Mouse (Mus musculus) liver, adult (tissue): ENCODE results near the gene Sort1.
A peak's percentile ranks its signal among the peaks of the same experiment; 100 is the strongest.

Experiments used
- GATA4 ChIP-seq: IDR thresholded peaks from 2 replicates; pipeline ENCODE4 v1.6.1; 2014; ENCODE audit warnings: mild to moderate bottlenecking, low read length; ENCODE audit not compliant: insufficient replicate concordance

Gene Sort1

DNA sequence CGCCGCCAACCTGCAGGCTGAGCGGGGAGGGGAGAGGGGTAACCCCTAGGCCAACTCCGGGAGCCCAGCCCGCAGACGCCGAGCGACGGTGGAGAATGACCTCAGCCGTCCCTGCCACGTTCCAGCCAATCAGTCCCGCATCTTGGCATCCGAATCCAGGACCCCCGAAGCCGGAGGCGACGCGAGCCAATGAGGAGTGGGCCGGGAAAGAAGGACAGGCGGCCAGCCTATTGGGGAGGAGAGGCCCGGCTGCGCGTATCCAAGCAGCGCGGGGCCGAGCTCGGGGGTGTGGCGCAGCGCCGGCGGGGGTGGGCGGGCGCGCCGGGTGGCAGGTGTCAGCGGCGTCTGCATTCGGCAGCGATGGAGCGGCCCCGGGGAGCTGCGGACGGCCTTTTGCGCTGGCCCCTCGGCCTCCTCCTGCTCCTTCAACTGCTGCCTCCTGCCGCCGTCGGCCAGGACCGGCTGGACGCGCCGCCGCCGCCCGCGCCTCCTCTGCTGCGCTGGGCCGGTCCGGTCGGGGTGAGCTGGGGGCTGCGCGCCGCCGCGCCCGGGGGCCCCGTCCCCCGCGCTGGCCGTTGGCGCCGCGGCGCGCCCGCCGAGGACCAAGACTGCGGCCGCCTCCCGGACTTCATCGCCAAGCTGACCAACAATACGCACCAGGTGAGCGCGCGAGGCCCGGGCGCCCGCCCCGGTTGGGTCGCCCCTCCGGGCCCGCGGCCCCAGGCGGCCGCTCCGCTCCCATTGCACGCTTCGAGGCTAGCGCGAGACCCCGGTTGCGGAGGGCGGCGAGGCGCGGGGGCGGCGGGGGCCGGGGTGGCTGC is at the start of gene Sort1:
Sort1 (plus strand) TSS at position 302 of the 821 bp plus-strand sequence.
- TF ChIP-seq GATA4: no peak; the same call in 1 of the 2 replicates

DNA sequence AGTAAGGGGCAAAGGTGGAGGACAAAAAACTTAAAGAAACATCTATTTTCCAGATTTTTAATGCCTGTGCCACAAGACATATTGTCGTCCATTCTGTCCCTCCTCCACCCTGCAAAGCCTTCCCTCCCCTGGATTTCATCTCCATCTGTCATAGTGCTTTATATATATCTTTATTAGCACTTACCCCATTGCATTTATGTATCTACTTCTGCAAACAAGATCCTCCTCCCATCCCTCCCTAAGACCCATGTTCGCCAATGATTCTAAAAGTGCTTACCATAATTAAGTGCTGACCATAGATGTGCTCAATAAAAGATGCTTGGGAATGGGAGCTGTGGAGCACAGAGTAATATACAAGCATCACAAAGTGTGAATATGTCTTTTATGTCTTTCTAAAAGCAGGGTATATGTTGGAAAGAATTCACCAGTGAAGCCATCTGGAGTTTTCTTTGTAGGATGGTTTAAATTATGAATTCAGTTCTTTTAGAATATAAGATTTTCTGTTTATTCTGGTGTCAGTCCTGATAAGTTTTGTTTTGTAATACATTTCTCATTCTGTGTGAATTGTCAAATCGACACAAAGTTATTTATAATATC is 42.5 kb upstream of the Sort1 start:
- no peak for TF ChIP-seq GATA4

DNA sequence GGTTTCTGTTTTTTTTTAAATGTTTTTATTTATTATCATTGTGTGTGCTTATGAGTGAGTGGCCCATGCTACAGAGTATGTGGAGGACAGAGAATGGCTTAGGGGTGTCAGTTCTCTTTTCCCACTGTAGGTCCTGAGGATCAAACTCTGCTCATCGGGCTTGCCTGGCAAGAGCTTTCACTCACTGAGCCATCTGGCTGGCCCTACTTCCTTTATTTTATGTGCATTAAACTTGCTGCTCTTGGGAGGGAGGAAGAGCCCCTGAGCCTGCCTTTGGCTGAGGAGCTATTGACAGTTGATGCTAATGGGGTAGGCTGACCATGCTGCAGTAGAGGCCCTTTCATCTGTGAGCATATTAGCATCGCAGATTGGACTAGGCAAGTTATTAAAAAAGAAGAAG is 37.0 kb upstream of the Sort1 start:
- no peak for TF ChIP-seq GATA4

DNA sequence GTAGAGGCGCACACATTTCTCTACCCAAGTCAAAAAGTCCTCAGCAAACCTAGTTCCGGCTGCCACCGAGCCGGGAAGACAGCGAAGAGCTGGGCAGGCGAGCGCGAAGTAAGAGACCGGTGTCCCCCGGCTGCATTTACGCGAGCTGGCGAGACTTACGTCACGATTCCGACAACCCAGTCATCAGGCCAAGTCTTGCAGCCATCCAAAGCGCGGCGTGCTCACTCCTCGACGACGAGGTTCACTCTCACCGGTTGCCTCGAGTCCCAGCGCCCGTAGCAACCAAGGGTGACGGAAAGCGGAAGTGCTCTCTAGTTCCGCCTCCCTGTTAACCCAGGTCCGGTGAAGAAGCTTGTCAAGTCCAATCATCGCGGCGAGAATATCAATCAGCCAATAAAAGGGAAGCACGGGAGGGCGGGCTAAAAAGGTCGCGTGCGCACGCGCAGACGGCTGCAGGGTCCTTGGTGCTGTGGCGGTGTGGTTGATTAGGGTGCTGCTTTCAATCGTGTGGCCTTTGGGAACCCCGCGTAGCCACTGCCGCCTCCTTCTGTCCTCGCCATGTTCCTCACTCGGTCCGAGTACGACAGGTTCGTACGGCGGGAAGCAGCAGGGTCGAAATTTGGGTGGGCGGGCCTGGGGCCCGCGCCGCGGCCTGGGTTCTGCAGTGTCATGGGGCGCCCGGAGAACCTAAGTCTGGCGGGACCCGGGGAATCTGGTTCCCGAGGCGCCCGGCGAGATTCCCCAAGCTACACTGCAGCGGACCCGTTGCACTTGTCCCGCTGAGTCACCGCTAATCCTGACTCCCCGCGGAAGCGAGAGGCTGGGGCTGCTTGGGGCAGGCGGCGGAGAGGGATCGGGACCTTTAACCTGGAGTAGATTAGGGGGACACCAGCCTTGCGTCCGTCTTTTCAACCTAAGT is 26.9 kb upstream of the Sort1 start, which contains the start of gene Psma5:
Psma5 (plus strand) TSS at position 208 of the 919 bp plus-strand sequence.
- TF ChIP-seq GATA4: peak; percentile 8; the same call in 1 of the 2 replicates

DNA sequence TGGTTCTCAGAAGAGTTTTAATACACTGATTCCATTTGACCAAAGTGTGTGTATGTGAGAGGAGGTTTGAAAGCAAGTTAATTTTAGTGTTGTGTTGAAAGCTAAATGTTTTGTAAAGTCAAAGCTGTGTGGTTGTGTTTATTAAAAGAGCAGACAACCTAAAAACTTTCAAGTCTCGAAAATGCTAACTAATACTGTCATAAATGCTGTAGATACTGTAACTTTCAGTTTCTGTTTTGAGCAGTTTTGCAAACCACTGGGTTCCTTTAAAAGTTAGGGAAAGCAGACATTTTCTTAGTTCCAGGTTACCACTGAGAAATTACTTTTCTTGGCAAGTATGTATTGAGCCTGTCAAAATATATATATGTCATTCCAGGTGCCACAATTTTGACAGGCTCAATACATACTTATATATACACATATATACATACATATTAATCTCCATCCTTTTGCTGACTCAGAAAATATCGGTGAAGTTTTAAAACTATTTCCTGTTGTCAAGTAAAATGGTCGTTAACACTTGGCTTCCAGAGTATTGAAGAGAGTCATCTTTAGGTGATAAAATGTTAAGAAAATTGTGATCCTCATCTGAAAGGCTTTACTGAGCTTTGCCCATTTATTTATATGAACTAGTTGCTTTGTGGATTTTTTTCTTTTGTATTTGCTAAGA is 25.9 kb upstream of the Sort1 start:
- TF ChIP-seq GATA4: no peak

DNA sequence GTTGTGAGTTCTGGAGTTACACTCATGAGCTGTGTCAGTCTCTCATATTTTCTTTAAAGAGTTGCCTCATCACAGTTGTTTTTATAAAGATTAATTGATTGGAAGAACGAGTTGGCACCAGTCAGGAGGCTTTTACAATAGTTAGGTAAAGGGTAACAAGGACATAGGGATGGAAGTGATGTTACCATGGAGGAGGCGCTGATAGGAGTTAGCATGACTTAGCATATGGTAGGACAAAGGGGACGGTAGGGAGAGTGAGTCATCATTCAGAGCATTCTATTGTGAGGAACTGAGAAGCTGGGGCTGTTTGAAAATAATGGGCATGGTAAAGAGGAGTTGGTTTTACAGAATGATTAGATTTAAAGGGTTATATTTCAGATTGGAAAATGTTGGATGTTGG is 24.6 kb upstream of the Sort1 start:
- no peak for TF ChIP-seq GATA4

DNA sequence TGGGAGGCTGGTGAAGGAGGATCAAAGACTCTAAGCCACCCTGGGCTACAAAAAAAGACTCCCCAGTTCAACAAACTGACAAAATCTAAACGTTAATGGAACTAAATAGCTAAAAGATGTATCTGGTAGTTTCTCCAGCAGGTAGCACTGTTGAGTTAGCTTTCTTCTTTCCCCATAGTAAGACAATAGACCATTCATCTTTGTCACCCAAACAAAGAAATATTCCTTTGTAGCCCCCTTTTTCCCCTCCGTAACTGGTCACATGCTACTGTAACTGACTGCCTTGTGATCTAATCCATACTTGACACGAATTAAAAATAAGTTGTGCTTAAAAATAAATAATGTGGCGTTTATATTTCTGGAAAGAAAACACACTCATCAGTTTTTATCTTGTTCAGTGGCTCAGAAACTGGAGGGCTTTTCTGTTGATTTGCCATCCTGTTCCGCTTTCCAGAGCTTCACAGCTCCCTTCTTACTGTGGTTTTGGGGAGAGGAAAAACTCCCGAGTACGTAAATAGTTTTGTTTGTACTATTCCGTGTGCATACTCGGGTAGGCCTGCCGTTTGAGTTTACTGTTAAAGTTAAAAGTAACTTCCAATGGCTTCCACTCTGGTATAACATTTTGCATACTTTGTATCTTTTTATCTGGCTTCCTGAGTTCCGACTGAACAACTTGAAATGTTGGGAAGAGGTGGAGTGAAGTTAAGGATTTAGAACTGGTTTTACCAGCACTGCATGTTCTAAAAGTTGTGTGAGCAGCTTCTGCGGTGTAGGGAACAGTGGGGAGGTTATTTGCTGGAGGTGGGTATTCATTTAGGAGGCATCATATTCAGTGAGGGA is 1.3 kb upstream of the Sort1 start:
- TF ChIP-seq GATA4: no peak

DNA sequence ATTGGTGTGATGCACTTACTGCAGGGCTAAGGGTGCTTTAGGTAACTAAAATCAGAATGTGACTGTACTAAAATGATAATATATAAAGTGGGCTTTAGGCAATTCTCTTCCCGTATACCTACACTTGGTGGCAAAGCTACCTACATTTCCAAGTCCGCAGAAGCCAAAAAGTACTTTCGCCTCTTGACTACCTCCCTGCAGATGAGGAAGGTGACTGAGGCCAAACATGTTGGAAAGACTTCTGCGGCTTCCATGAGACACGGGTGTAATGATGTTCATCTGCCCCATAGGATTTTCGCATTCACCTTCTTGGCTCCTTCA is 681 bp upstream of the Sort1 start:
- TF ChIP-seq GATA4: no peak

DNA sequence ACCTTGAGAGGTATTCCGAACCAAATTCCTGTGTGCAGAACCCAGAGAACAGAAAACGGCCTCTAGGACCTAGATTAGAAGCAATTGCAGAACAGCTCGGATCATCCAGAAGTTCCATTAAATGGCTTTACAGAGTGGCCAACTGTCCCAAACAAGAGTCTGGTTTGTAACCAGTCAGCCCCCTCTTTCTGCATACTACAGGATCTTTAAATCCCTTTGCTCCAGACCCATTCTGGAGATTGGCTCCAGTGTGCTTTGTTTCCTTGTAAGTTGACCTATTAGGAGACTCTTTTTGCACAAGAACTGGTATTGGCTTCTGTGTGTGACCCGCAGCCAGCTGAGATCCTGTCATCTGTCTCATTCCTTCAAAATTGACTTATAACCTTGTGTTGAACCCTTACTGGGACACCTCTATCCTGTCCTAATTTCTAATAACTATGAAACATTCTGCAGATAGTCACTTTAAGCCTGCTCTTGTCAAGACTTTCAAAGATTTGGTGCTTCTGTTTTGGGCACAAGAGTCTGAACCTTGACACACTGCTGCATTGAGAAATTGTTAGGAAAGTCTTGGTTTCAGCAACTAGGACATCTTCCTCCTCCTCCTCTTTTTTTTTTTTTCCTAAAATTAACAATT is 1.3 kb downstream of the Sort1 start:
- no peak for TF ChIP-seq GATA4

DNA sequence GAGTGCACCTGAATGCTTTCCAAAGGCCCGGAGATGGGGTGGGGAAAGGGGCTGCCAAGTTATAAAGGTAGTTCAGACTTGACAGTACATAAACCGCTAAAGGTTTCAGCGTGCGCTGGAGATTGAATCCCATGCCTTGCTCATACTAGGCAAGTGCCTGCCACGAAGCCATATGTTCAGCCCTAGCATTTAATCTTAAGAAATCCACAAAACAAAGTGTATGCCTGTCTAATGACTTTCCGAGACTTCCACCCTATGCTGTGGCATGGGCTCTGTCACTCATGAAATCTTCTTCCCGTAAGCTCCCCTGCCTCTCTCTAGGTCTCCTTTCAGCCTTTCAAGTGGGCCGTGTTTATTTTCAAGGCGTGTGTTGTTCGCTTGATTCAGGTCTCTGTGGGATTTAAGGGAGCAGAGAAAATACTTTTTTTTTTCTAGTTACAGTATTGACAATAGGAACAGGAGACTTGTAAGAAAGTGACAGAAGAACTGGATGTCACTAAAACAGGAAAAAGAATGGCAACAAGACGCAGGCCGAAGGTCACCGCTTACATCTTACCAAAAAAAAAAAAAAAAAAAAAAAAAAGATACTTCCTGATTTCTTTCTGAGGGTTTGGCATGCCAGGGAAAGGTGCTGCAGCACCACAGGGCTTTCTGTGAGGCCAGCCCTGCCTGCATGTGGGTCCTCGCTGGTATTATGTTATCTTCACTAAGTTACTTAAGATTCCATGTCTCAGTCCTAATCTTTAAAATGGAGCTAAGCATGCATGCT is 3.0 kb downstream of the Sort1 start:
- TF ChIP-seq GATA4: no peak

DNA sequence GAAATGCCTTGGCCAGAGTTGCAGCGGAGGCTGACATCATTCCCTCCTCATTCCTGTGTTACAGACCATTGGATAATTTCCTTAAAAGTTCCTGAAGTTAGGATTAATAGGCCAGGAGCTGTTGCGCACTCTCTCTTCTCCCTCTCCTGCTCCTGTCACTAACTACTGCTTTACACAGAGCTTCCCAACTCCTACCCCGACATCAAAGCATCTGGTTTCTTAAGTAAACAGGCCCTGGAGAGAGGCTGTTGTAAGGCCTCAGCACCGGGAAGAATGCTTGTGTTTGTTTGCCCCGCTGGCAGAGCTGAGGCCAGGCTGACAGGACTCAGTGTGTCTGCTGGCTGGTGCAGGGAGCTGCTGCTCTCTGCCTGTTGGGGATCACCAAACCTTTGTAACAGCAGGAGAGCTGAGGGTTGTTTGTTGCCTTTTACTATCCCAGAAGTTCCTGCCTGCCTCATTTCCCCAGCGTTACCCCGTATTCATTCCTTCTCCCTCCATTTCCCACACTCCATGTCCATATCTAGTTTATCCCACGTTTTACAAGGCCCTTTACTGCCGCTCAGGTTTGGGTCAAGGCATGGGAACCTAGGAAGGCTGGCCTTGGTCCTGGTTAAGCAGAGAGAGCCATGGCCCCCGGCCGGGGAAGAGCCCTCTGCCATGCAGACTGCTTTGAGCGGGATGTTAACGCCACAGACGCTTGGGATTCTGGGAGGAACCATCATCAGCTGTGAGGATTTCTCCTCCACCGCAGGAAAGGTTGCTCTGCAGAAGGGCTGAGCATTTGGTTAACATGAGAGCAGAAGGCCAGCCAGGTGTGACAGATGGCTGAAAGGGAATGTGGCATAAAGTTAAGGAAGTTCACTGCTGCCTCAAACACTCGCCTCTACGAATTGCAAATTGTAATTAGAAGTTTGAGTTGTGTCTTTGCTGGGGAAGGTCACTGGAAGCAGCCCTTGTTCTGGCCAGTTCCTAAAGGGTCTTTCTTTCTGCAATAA is 4.2 kb downstream of the Sort1 start:
- no peak for TF ChIP-seq GATA4
